Mouse (Mus musculus) heart, adult 2 months (tissue): ENCODE data around the gene Pex11b. TPM values are rescaled to one million over a fixed set of nuclear protein-coding genes. Genes with fewer than 3 reads are reported as not detected.
"Not testable (repeated sequence)": the region's sequence is repeated elsewhere in the genome, so short reads cannot be mapped to it uniquely, and the experiment has no call there.

Experiments used
- DNase-seq, 2 experiments: peaks; one replicate each; pipeline ENCODE4 v3.0.0; 2021
- H3K27ac ChIP-seq: fragments of 200-600 bp; 2 replicates; pipeline ENCODE4 v1.8.1; 2022
- H3K27me3 ChIP-seq: fragments of 200-500 bp; 2 replicates; pipeline ENCODE4 v1.6.1; 2012; ENCODE audit warnings: mild to moderate bottlenecking, low read length, inconsistent platforms, mixed read lengths; ENCODE audit not compliant: control insufficient read depth, insufficient read depth
- H3K36me3 ChIP-seq: fragments of 200-500 bp; 2 replicates; pipeline ENCODE4 v1.6.1; 2012; ENCODE audit warnings: low read length, inconsistent platforms; ENCODE audit not compliant: control insufficient read depth, insufficient read depth
- H3K4me1 ChIP-seq: fragments of 200-500 bp; 2 replicates; pipeline ENCODE4 v1.6.1; 2011; ENCODE audit warnings: low read length; ENCODE audit not compliant: control insufficient read depth, insufficient read depth
- H3K4me3 ChIP-seq: fragments of 200-600 bp; 2 replicates; pipeline ENCODE4 v1.8.1; 2022
- H3K79me2 ChIP-seq: fragments of 200-500 bp; replicated peaks from 2 replicates; pipeline ENCODE4 v1.6.1; 2012; ENCODE audit warnings: mild to moderate bottlenecking, inconsistent platforms, low read length, moderate library complexity, mixed read lengths; ENCODE audit not compliant: control insufficient read depth, insufficient read depth
- H3K9ac ChIP-seq: fragments of 200-500 bp; 2 replicates; pipeline ENCODE4 v1.6.1; 2012; ENCODE audit warnings: low read depth, mild to moderate bottlenecking, control low read depth, inconsistent platforms, low read length, mixed read lengths
- CTCF ChIP-seq: fragments of 200-600 bp; IDR thresholded peaks from 2 replicates; pipeline ENCODE4 v1.8.1; 2022; ENCODE audit warnings: antibody characterized with exemption, mild to moderate bottlenecking, moderate library complexity
- EP300 ChIP-seq: fragments of 200-500 bp; IDR thresholded peaks from 2 replicates; pipeline ENCODE4 v1.6.1; 2011; ENCODE audit warnings: low read depth, low read length, control low read depth; ENCODE audit not compliant: insufficient read depth
- POLR2A ChIP-seq: fragments of 200-500 bp; IDR thresholded peaks from 2 replicates; pipeline ENCODE4 v1.6.1; 2011; ENCODE audit warnings: mild to moderate bottlenecking, low read depth, low read length, control low read depth; ENCODE audit not compliant: insufficient read depth
- WGBS: fragments of 180-500 bp; shearing (Covaris S2); methylation state at CpG from one replicate; pipeline ENCODE4 v1.1.7; 2018; 5-methylcytosine and 5-hydroxymethylcytosine counted together
- intact Hi-C: fragments of 180-260 bp; cut with DNase I; formaldehyde crosslinking; loops from one replicate; pipeline ENCODE4 v1.15.1; 2025
- polyA plus RNA-seq: library from polyadenylated mRNA; depleted of rRNA; stranded (reverse); fragments of >200 nt; gene quantifications from 2 replicates; pipeline ENCODE4 v1.2.3, GENCODE M21; 2012
- total RNA-seq, 2 experiments: library from RNA; stranded (reverse); gene quantifications; 2 replicates each; pipeline ENCODE4 v1.2.3; 2021

The Pex11b gene
- total and polyA plus RNA-seq, 3 experiments: 32.2 to 41.3 (median 36.4) TPM

- Histone ChIP-seq H3K27me3 (no peaks in the 10 kb centered on the region), H3K4me1 (peaks cover 2% of the 10 kb centered on the region), H3K9ac (no peak overlapping the region), H3K79me2 (no peaks in the 10 kb centered on the region), H3K4me3 (no peak overlapping the region), H3K36me3 (no peaks in the 10 kb centered on the region), H3K27ac (no peak overlapping the region)
- TF ChIP-seq CTCF: no peak
- no peak for TF ChIP-seq EP300
- no peak for TF ChIP-seq POLR2A
- DNase-seq: no peak
- 89% methylated on average over 3 of the region's 3 CpGs for whole genome bisulfite sequencing
- intact Hi-C loops: loop anchor here (5.0 kb wide), 1 partner anchor 60 kb away; the partner anchor contains the start of gene Nudt17
These were observed 12.2 kb downstream of the Pex11b start for GRCm38 (mm10) chr3:96647365-96647764.

DNA sequence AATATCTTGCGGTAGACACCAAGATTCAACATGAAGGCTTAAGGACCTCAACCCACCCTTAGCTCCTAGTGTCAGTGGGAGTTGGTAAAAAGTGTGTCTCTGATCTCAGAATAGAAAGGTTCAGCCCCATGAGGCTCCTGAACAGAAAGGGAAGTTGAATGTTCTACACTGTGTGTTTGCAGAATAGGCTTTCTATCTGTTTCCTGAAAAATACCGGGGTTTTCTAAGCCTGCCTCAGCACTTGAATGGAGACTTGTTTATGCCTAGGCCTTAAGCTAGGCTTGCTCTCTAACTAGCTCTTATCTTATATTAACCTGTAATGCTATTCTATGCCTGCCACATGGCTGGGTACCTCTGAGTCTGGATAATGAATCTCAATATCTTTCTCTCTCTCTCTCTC lies 25.7 kb downstream of the Pex11b start:
- no peaks in the 10 kb centered on the region for H3K36me3 ChIP-seq
- no peak overlapping the region for H3K27ac ChIP-seq
- no peak for DNase-seq
- WGBS: 55% methylated on average over 2 of the region's 2 CpGs
- TF ChIP-seq CTCF (no peak), EP300 (no peak), POLR2A (no peak)
- no peak overlapping the region for H3K9ac ChIP-seq
- intact Hi-C loops: no loop called here
- H3K79me2 ChIP-seq: no peaks in the 10 kb centered on the region
- peaks cover 2% of the 10 kb centered on the region; the same call in 1 of the 2 replicates for H3K4me1 ChIP-seq
- no peak overlapping the region for H3K4me3 ChIP-seq
- no peaks in the 10 kb centered on the region for H3K27me3 ChIP-seq

DNA sequence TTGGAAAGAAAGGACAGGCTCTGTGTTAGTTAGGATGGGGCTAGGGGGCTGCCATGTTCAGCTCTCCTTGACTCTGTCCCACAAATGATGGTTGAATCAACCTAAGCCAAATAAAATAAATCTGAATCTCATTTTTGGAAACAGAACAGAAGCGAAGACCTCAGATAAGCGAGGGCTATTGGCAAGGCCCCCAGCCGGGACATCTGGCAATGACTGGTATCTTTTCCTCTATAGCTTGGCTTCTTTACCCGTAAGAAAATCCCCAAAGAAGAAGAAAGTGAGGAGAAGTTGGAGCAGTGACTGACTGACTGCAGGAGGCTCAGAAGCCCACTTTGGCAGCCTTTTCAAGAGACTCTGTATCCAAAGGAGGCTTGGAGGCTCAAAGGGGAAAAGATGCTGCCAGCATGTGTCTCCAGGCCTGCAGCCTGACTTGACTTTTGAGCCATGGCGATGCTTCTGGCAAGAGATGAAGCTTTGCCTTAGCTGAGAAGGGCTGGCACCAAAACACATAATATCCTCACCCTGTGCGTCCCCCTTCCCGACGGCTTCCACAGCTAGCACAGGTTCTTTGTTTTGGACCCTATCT lies 27.6 kb downstream of the Pex11b start:
- H3K9ac ChIP-seq: no peak overlapping the region
- H3K27me3 ChIP-seq: no peaks in the 10 kb centered on the region
- no peaks in the 10 kb centered on the region for H3K36me3 ChIP-seq
- WGBS: 57% methylated on average over 8 of the region's 8 CpGs
- TF ChIP-seq CTCF: no peak
- no peak for TF ChIP-seq EP300
- no peak for TF ChIP-seq POLR2A
- no peaks in the 10 kb centered on the region for H3K79me2 ChIP-seq
- H3K4me3 ChIP-seq: no peak overlapping the region
- DNase-seq: no peak
- intact Hi-C loops: no loop called here
- peaks cover 2% of the 10 kb centered on the region; the same call in 1 of the 2 replicates for H3K4me1 ChIP-seq
- H3K27ac ChIP-seq: no peak overlapping the region; the same call in 1 of the 2 replicates

DNA sequence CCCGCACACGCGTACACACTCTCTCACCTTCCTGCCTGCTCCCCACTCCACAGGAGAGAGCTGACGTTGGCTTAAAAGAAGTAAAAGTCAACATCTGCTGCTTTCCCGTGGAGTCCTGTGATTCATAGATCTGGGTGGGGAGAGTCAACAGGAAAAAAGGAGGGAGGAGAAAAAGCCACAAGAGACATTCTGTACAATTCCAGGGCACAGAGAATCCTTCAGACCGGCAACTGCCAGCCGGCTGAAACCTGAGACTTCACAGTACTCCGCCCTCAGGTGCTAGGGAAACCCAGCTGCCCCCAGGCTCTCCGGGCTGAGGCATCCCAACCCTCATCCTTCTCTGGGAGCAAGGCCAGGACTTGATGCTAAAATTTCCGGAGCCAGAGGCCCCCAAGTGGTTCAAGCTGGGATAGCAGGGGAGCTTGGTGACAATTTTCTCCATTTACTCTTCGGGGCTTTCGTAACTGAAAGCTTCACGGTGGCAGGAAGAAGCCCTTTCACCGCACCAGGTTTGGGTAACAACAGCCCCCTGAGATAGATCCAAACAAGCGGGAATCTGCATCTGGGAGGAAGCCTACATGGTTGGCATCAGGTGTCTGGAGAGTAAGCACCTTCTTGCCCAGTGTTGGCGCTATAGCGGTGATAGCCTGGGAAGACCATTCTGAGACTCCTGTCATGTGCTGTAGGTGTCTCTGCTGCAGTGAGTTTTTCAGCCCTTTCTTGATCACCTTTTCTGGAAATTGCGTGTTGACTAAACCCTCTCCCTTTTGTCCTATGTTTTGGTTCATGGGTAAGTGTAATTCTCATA lies 28.5 kb downstream of the Pex11b start:
- Histone ChIP-seq H3K9ac (no peak overlapping the region), H3K4me1 (peaks cover 2% of the 10 kb centered on the region; the same call in 1 of the 2 replicates), H3K27me3 (no peaks in the 10 kb centered on the region), H3K36me3 (no peaks in the 10 kb centered on the region), H3K27ac (peak overlapping the region; percentile 34; the same call in 1 of the 2 replicates), H3K79me2 (no peaks in the 10 kb centered on the region), H3K4me3 (peak overlapping the region; percentile 19)
- TF ChIP-seq POLR2A (no peak), EP300 (peak; percentile 60; the same call in 1 of the 2 replicates), CTCF (peak; percentile 98)
- 5% methylated on average over 18 of the region's 18 CpGs for WGBS
- peak; percentile 79 to 87 for DNase-seq
- intact Hi-C loops: no loop called here

- not testable (repeated sequence) for DNase-seq, H3K79me2 ChIP-seq, H3K27ac ChIP-seq, H3K27me3 ChIP-seq, H3K9ac ChIP-seq, H3K4me1 ChIP-seq, H3K36me3 ChIP-seq, H3K4me3 ChIP-seq
- intact Hi-C loops: loop anchor here (5.0 kb wide), 1 partner anchor 41 kb away; the partner anchor contains the start of gene Nudt17
- 88% methylated on average over 7 of the region's 7 CpGs for WGBS
These were observed 30.7 kb downstream of the Pex11b start for GRCm38 (mm10) chr3:96665732-96666363.
